Mouse (Mus musculus) CH12.LX (cell line): ENCODE data around the gene Hdac9. TPM values are rescaled to one million over a fixed set of nuclear protein-coding genes. Genes with fewer than 3 reads are reported as not detected.

ENCODE experiments used
- DNase-seq: peaks from one replicate; pipeline ENCODE4 v3.0.0-alpha.2; 2013; ENCODE audit errors: extremely low read depth
- H3K27ac ChIP-seq: 2 replicates; pipeline ENCODE4 v1.5.1; 2012; ENCODE audit warnings: low read depth, mild to moderate bottlenecking, control low read depth, moderate library complexity; ENCODE audit not compliant: insufficient read depth
- H3K27me3 ChIP-seq: replicated peaks from 2 replicates; pipeline ENCODE3; 2012; ENCODE audit warnings: inconsistent platforms
- H3K36me3 ChIP-seq, 2 experiments: replicated peaks in 1 of 2; 2 replicates each; pipeline versions ENCODE3 to v1.6.1; 2012; ENCODE audit warnings: inconsistent platforms in 1 of 2, low read length in 1 of 2, mild to moderate bottlenecking in 1 of 2, mixed read lengths in 1 of 2, moderate library complexity in 1 of 2; ENCODE audit not compliant: control insufficient read depth in 1 of 2, insufficient read depth in 1 of 2
- H3K4me1 ChIP-seq, 2 experiments: 2 replicates each; pipeline ENCODE4 v1.6.1; 2012; ENCODE audit warnings: inconsistent platforms in 1 of 2, moderate library complexity in 1 of 2; ENCODE audit not compliant: insufficient read depth in 2 of 2, control insufficient read depth in 1 of 2
- H3K4me2 ChIP-seq: 2 replicates; pipeline ENCODE4 v1.6.1; 2012; ENCODE audit warnings: low read depth, mild to moderate bottlenecking, control low read depth; ENCODE audit not compliant: poor library complexity, insufficient read depth, severe bottlenecking
- H3K4me3 ChIP-seq, 3 experiments: fragments of 150-350 bp in 1 of 3; sonication (generic) in 1 of 3; replicated peaks in 1 of 3; 2 replicates each; pipeline versions ENCODE3 to v1.5.1; 2011 to 2012; ENCODE audit warnings: low read depth in 2 of 3, low read length in 2 of 3, mild to moderate bottlenecking in 2 of 3, moderate library complexity in 2 of 3, control low read depth in 1 of 3, improper control_type of control experiment in 1 of 3, inconsistent platforms in 1 of 3, mixed read lengths in 1 of 3; ENCODE audit not compliant: poor library complexity in 1 of 3
- H3K79me2 ChIP-seq: replicated peaks from 2 replicates; pipeline ENCODE4 v1.6.1; 2012; ENCODE audit warnings: mild to moderate bottlenecking, moderate library complexity; ENCODE audit not compliant: control insufficient read depth, poor library complexity, insufficient read depth, severe bottlenecking; ENCODE audit errors: extremely low read depth
- H3K9ac ChIP-seq: 2 replicates; pipeline ENCODE4 v1.6.1; 2012; ENCODE audit warnings: low read depth, mild to moderate bottlenecking, control low read depth, moderate library complexity; ENCODE audit not compliant: insufficient read depth
- H3K9me3 ChIP-seq: replicated peaks from 2 replicates; pipeline ENCODE3; 2012; ENCODE audit warnings: low read length, inconsistent platforms, mixed read lengths
- BHLHE40 ChIP-seq: IDR thresholded peaks from 2 replicates; pipeline ENCODE4 v1.6.1; 2011; ENCODE audit warnings: mild to moderate bottlenecking, low read depth, low read length, improper control_type of control experiment
- CHD1 ChIP-seq: IDR thresholded peaks from 2 replicates; pipeline ENCODE4 v1.6.1; 2012; ENCODE audit warnings: low read depth, low read length, improper control_type of control experiment, inconsistent platforms
- CTCF ChIP-seq, 2 experiments: IDR thresholded peaks in 1 of 2; conservative IDR thresholded peaks in 1 of 2; 2 replicates each; pipeline ENCODE4 v1.5.1; 2011 to 2012; ENCODE audit warnings: low read depth in 2 of 2, low read length in 2 of 2, improper control_type of control experiment in 1 of 2, inconsistent platforms in 1 of 2, mild to moderate bottlenecking in 1 of 2, moderate library complexity in 1 of 2
- E2F4 ChIP-seq: IDR thresholded peaks from 2 replicates; pipeline ENCODE4 v1.6.1; 2011; ENCODE audit warnings: low read depth, low read length, improper control_type of control experiment; ENCODE audit not compliant: insufficient replicate concordance
- ELF1 ChIP-seq: IDR thresholded peaks from 2 replicates; pipeline ENCODE4 v1.6.1; 2014; ENCODE audit warnings: low read depth, mild to moderate bottlenecking, inconsistent platforms, low read length, improper control_type of control experiment
- HCFC1 ChIP-seq: IDR thresholded peaks from 2 replicates; pipeline ENCODE4 v1.6.1; 2012; ENCODE audit warnings: low read depth, mild to moderate bottlenecking, inconsistent platforms, low read length, improper control_type of control experiment
- JUN ChIP-seq: IDR thresholded peaks from 2 replicates; pipeline ENCODE4 v1.6.1; 2011; ENCODE audit warnings: low read depth, mild to moderate bottlenecking, low read length, improper control_type of control experiment, moderate library complexity; ENCODE audit not compliant: insufficient read depth
- JUND ChIP-seq: conservative IDR thresholded peaks from 2 replicates; pipeline ENCODE4 v1.6.1; 2011; ENCODE audit warnings: low read depth, low read length, improper control_type of control experiment
- KAT2A ChIP-seq: IDR thresholded peaks from 2 replicates; pipeline ENCODE4 v1.6.1; 2012; ENCODE audit warnings: low read length, improper control_type of control experiment, inconsistent platforms; ENCODE audit not compliant: insufficient replicate concordance
- MEF2A ChIP-seq: IDR thresholded peaks from 2 replicates; pipeline ENCODE4 v1.6.1; 2014; ENCODE audit warnings: low read depth, mild to moderate bottlenecking, inconsistent platforms, low read length, improper control_type of control experiment, borderline replicate concordance
- MXI1 ChIP-seq: IDR thresholded peaks from 2 replicates; pipeline ENCODE4 v1.6.1; 2011; ENCODE audit warnings: mild to moderate bottlenecking, low read depth, low read length, improper control_type of control experiment
- NELFE ChIP-seq: IDR thresholded peaks from 2 replicates; pipeline ENCODE4 v1.6.1; 2011; ENCODE audit warnings: low read depth, low read length, improper control_type of control experiment
- NRF1 ChIP-seq: IDR thresholded peaks from 2 replicates; pipeline ENCODE4 v1.6.1; 2014; ENCODE audit warnings: low read depth, mild to moderate bottlenecking, inconsistent platforms, low read length, improper control_type of control experiment, moderate library complexity
- PAX5 ChIP-seq: IDR thresholded peaks from 2 replicates; pipeline ENCODE4 v1.6.1; 2012; ENCODE audit warnings: low read length, inconsistent platforms, mixed read lengths
- POLR2A ChIP-seq: IDR thresholded peaks from 2 replicates; pipeline ENCODE4 v1.6.1; 2011; ENCODE audit warnings: low read depth, mild to moderate bottlenecking, improper control_type of control experiment, low read length
- POLR2AphosphoS2 ChIP-seq: IDR thresholded peaks from 2 replicates; pipeline ENCODE4 v1.6.1; 2011; ENCODE audit warnings: low read depth, low read length, improper control_type of control experiment
- RAD21 ChIP-seq: IDR thresholded peaks from 2 replicates; pipeline ENCODE4 v1.6.1; 2011; ENCODE audit warnings: low read depth, mild to moderate bottlenecking, low read length, improper control_type of control experiment, moderate library complexity
- RCOR1 ChIP-seq: conservative IDR thresholded peaks from 2 replicates; pipeline ENCODE4 v1.6.1; 2012; ENCODE audit warnings: low read depth, mild to moderate bottlenecking, inconsistent platforms, low read length, improper control_type of control experiment
- SIN3A ChIP-seq: IDR thresholded peaks from 2 replicates; pipeline ENCODE4 v1.6.1; 2012; ENCODE audit warnings: low read length, improper control_type of control experiment, inconsistent platforms
- SMC3 ChIP-seq: IDR thresholded peaks from 2 replicates; pipeline ENCODE4 v1.6.1; 2011; ENCODE audit warnings: low read depth, low read length, improper control_type of control experiment
- UBTF ChIP-seq: IDR thresholded peaks from 2 replicates; pipeline ENCODE4 v1.6.1; 2012; ENCODE audit warnings: low read depth, mild to moderate bottlenecking, inconsistent platforms, low read length, improper control_type of control experiment, moderate library complexity
- USF2 ChIP-seq: conservative IDR thresholded peaks from 2 replicates; pipeline ENCODE4 v1.6.1; 2011; ENCODE audit warnings: low read depth, low read length, improper control_type of control experiment
- ZC3H11A ChIP-seq: IDR thresholded peaks from 2 replicates; pipeline ENCODE4 v1.6.1; 2012; ENCODE audit warnings: low read depth, mild to moderate bottlenecking, inconsistent platforms, low read length, improper control_type of control experiment
- ZMIZ1 ChIP-seq: IDR thresholded peaks from 2 replicates; pipeline ENCODE4 v1.6.1; 2012; ENCODE audit warnings: low read depth, mild to moderate bottlenecking, inconsistent platforms, low read length, improper control_type of control experiment
- ZNF384 ChIP-seq: IDR thresholded peaks from 2 replicates; pipeline ENCODE4 v1.6.1; 2012; ENCODE audit warnings: low read depth, low read length, improper control_type of control experiment, inconsistent platforms
- dilution Hi-C: fragments of 300-500 bp; cut with MboI; formaldehyde crosslinking; loops from 2 replicates; pipeline ENCODE4 v1.14.3; 2020; ENCODE audit warnings: low sequenced_read_pairs; ENCODE audit not compliant: extremely low pct_unique_long_range_greater_than_20kb, extremely low pct_ligation_motif_present
- in situ Hi-C: fragments of 300-500 bp; cut with MboI; formaldehyde crosslinking; loops from 3 replicates; pipeline ENCODE4 v1.14.3; 2019; ENCODE audit warnings: low sequenced_read_pairs, low pct_ligation_motif_present, low pct_unique_long_range_greater_than_20kb, mixed read lengths
- polyA plus RNA-seq: library from polyadenylated mRNA; unstranded; fragments of >175 nt; gene quantifications from 2 replicates; pipeline ENCODE4 v1.2.1, GENCODE M21; 2012; ENCODE audit warnings: low read depth; ENCODE audit not compliant: insufficient read length
- total RNA-seq, 2 experiments: library from RNA; depleted of rRNA; stranded (reverse); fragments of 300-350 nt in 1 of 2; fragments of >200 nt in 1 of 2; gene quantifications; 2 replicates each; pipeline ENCODE4 v1.2.3; 2012 to 2014

Gene Hdac9
- total and polyA plus RNA-seq, 3 experiments: 0.04 to 0.38 (median 0.17) TPM

DNA sequence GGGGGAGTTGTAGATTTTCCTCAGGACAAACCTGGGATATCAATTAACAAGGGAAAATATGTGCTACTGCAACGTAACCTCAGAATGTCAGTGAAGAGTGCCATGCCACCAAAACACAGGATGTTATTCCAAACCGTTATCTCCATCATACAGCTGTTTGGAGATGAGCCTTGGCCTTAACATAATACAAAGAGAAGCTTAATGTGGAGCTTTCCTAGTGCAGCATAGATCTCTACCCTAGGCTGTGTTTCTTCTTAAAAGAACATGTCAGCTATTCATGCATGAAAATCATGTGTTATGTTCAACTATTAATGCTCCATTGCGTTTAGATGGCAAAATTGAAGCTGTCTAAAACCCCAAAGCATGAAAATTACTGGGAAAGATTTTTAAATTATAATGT lies 522.6 kb downstream of the Hdac9 start:
- DNase-seq: no peak
- Histone ChIP-seq H3K4me3 (no peak overlapping the region), H3K4me1 (no peaks in the 10 kb centered on the region), H3K4me2 (no peak overlapping the region), H3K36me3 (no peaks in the 10 kb centered on the region), H3K27me3 (no peaks in the 10 kb centered on the region), H3K27ac (no peak overlapping the region), H3K79me2 (no peaks in the 10 kb centered on the region), H3K9me3 (no peaks in the 10 kb centered on the region), H3K9ac (no peak overlapping the region)
- in situ Hi-C loops: no loop called here
- dilution Hi-C loops: no loop called here
- TF ChIP-seq CTCF (conservative IDR thresholded peaks at IDR 0.05 in 1 of 2, IDR thresholded peaks at IDR 0.05 in 1 of 2; ENCODE audit: low read depth in 2 of 2, low read length in 2 of 2) (no peak), RCOR1 (no peak), POLR2AphosphoS2 (no peak), KAT2A (no peak), NRF1 (no peak), HCFC1 (no peak), SIN3A (no peak), RAD21 (no peak), MXI1 (no peak), USF2 (no peak), ZNF384 (no peak), ZC3H11A (no peak), SMC3 (no peak), POLR2A (no peak)

DNA sequence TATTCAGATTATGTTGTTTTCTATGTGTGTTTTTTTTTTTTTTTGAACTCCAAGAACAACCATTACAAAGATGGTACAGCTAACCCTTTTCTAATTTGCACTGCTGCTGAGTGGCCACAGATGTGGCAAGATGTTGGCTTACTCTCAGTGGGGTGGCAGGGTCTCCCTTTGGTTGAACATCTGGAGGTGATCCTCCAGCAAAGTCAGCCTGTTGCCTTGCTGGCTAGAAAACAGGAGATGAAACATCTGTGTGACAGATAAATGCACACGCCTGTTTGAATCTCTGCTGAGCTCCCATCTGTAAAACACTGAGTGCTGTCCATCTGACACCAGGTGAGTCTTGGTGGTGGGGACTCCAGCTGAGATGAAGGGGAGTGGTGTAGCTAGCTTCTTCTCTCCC lies 537.2 kb downstream of the Hdac9 start:
- in situ Hi-C loops (no loop called here), dilution Hi-C loops (no loop called here)
- H3K4me2 ChIP-seq: no peak overlapping the region
- no peaks in the 10 kb centered on the region for H3K9me3 ChIP-seq
- no peak overlapping the region for H3K27ac ChIP-seq
- no peak for DNase-seq
- TF ChIP-seq KAT2A: no peak
- no peak for TF ChIP-seq JUN
- no peak for TF ChIP-seq SIN3A
- TF ChIP-seq UBTF: no peak
- no peak for TF ChIP-seq CHD1
- no peak for TF ChIP-seq HCFC1
- TF ChIP-seq MEF2A: no peak
- no peak for TF ChIP-seq ZNF384
- no peak for TF ChIP-seq NRF1
- TF ChIP-seq MXI1: no peak
- no peak for TF ChIP-seq ZMIZ1
- TF ChIP-seq NELFE: no peak
- no peak for TF ChIP-seq JUND
- no peak for TF ChIP-seq RAD21
- no peak for TF ChIP-seq CTCF (conservative IDR thresholded peaks at IDR 0.05 in 1 of 2, IDR thresholded peaks at IDR 0.05 in 1 of 2; ENCODE audit: low read depth in 2 of 2, low read length in 2 of 2)
- TF ChIP-seq PAX5: no peak
- no peak for TF ChIP-seq POLR2A
- no peak for TF ChIP-seq E2F4
- TF ChIP-seq ELF1: no peak
- TF ChIP-seq BHLHE40: no peak
- no peaks in the 10 kb centered on the region for H3K79me2 ChIP-seq
- H3K4me1 ChIP-seq: no peaks in the 10 kb centered on the region
- H3K4me3 ChIP-seq: no peak overlapping the region
- H3K9ac ChIP-seq: no peak overlapping the region
- no peaks in the 10 kb centered on the region for H3K36me3 ChIP-seq
- no peaks in the 10 kb centered on the region for H3K27me3 ChIP-seq
